Mouse (Mus musculus) forebrain, embryonic 11.5 days (tissue): ENCODE results near the gene P2rx4. TPM values are rescaled to one million over a fixed set of nuclear protein-coding genes. Genes with fewer than 3 reads are reported as not detected.

Experiments used
- ATAC-seq: fragments of 200-750 bp; cut with Nextera tagmentation; replicated peaks from 2 replicates; pipeline ENCODE4 v1.8.0; 2017; ENCODE audit warnings: moderate TSS enrichment; ENCODE audit not compliant: low FRiP score
- DNase-seq: peaks from one replicate; pipeline ENCODE4 v3.0.0-alpha.2; 2017; ENCODE audit warnings: low spot score
- H3K27ac ChIP-seq: fragments of 300-500 bp; sonication (generic); 2 replicates; pipeline ENCODE4 v1.5.1; 2014; ENCODE audit warnings: low read depth, low read length
- H3K27me3 ChIP-seq: fragments of 300-500 bp; sonication (generic); 2 replicates; pipeline ENCODE4 v1.6.1; 2014; ENCODE audit warnings: mild to moderate bottlenecking, low read length, mixed read lengths; ENCODE audit not compliant: control insufficient read depth, insufficient read depth
- H3K36me3 ChIP-seq: fragments of 300-500 bp; sonication (generic); 2 replicates; pipeline ENCODE4 v1.6.1; 2014; ENCODE audit warnings: mild to moderate bottlenecking, low read length, moderate library complexity, mixed read lengths; ENCODE audit not compliant: control insufficient read depth, insufficient read depth
- H3K4me1 ChIP-seq: fragments of 300-500 bp; sonication (generic); replicated peaks from 2 replicates; pipeline ENCODE4 v1.6.1; 2014; ENCODE audit warnings: low read length, mixed read lengths; ENCODE audit not compliant: control insufficient read depth, insufficient read depth
- H3K4me2 ChIP-seq: fragments of 300-500 bp; sonication (generic); 2 replicates; pipeline ENCODE4 v1.6.1; 2014; ENCODE audit warnings: low read depth, mild to moderate bottlenecking, low read length, moderate library complexity, mixed read lengths; ENCODE audit not compliant: severe bottlenecking
- H3K4me3 ChIP-seq: fragments of 300-500 bp; sonication (generic); 2 replicates; pipeline ENCODE4 v1.5.1; 2014; ENCODE audit warnings: low read depth, low read length
- H3K9ac ChIP-seq: fragments of 300-500 bp; sonication (generic); 2 replicates; pipeline ENCODE4 v1.6.1; 2014; ENCODE audit warnings: low read length
- H3K9me3 ChIP-seq: fragments of 300-500 bp; sonication (generic); 2 replicates; pipeline ENCODE4 v1.6.1; 2016; ENCODE audit warnings: low read length, mixed read lengths; ENCODE audit not compliant: control insufficient read depth
- WGBS: fragments of 180-500 bp; shearing (Covaris S2); extraction: QIAGEN DNeasy Blood & Tissue Kit; methylation state at CpG from one replicate; pipeline ENCODE4 v1.1.7; 2014; 5-methylcytosine and 5-hydroxymethylcytosine counted together
- polyA plus RNA-seq: library from polyadenylated mRNA; unstranded; fragments of >200 nt; fragmentation: Nextera tagmentation; extraction: Ambion mirVana; gene quantifications from 2 replicates; pipeline ENCODE4 v1.2.1, GENCODE M21; 2014

Gene P2rx4
- polyA plus RNA-seq, 1 experiment from 2014 or later, result 5.5 TPM

GRCm38 (mm10) chr5:122730776-122731175 lies 23.4 kb downstream of the P2rx4 start:
- no peak overlapping the region for H3K27ac ChIP-seq
- H3K36me3 ChIP-seq, result no peaks in the 10 kb centered on the region
- H3K4me3 ChIP-seq, result no peak overlapping the region
- no peaks in the 10 kb centered on the region for H3K9me3 ChIP-seq
- H3K4me2 ChIP-seq, result no peak overlapping the region
- 91% methylated on average over 10 of the region's 10 CpGs for WGBS
- DNase-seq (no peak), ATAC-seq (no peak)
- no peak overlapping the region for H3K9ac ChIP-seq
- no peaks in the 10 kb centered on the region for H3K4me1 ChIP-seq
- H3K27me3 ChIP-seq, result no peaks in the 10 kb centered on the region

- 70% methylated on average over 8 of the region's 8 CpGs for WGBS
- Histone ChIP-seq H3K27ac (no peak overlapping the region), H3K4me3 (no peak overlapping the region)
Observed at GRCm38 (mm10) chr5:122731321-122731720, 24.0 kb downstream of the P2rx4 start.

GRCm38 (mm10) chr5:122731991-122732673 lies 24.8 kb downstream of the P2rx4 start:
- no peak for ATAC-seq
- no peak for DNase-seq
- no peaks in the 10 kb centered on the region for H3K27me3 ChIP-seq
- H3K4me1 ChIP-seq, result no peaks in the 10 kb centered on the region
- H3K9me3 ChIP-seq, result no peaks in the 10 kb centered on the region
- no peak overlapping the region for H3K9ac ChIP-seq
- H3K4me3 ChIP-seq, result no peak overlapping the region
- 0 out of 2 replicates have a peak overlapping the region, but pooled peaks have one; percentile 34 for H3K27ac ChIP-seq
- H3K4me2 ChIP-seq, result no peak overlapping the region
- H3K36me3 ChIP-seq, result no peaks in the 10 kb centered on the region
- 74% methylated on average over 15 of the region's 15 CpGs for WGBS

More at GRCm38 (mm10) chr5:122731321-122731720, 24.0 kb downstream of the P2rx4 start:
- Histone ChIP-seq H3K4me1 (no peaks in the 10 kb centered on the region), H3K9me3 (no peaks in the 10 kb centered on the region), H3K36me3 (no peaks in the 10 kb centered on the region), H3K4me2 (no peak overlapping the region), H3K27me3 (no peaks in the 10 kb centered on the region), H3K9ac (no peak overlapping the region)
- ATAC-seq (no peak), DNase-seq (peak; percentile 76)

- no peak overlapping the region for H3K9ac ChIP-seq
- no peak overlapping the region for H3K4me2 ChIP-seq
- H3K27me3 ChIP-seq, result no peaks in the 10 kb centered on the region
- H3K4me3 ChIP-seq, result no peak overlapping the region
- 74% methylated on average over 17 of the region's 17 CpGs for WGBS
- H3K27ac ChIP-seq, result no peak overlapping the region
- DNase-seq (no peak), ATAC-seq (no peak)
- no peaks in the 10 kb centered on the region for H3K4me1 ChIP-seq
- no peaks in the 10 kb centered on the region for H3K9me3 ChIP-seq
- H3K36me3 ChIP-seq, result no peaks in the 10 kb centered on the region
Observed at GRCm38 (mm10) chr5:122733881-122734280, 26.5 kb downstream of the P2rx4 start.

- no peaks in the 10 kb centered on the region for H3K4me1 ChIP-seq
- no peaks in the 10 kb centered on the region for H3K9me3 ChIP-seq
- H3K27me3 ChIP-seq, result no peaks in the 10 kb centered on the region
- no peaks in the 10 kb centered on the region for H3K36me3 ChIP-seq
- H3K9ac ChIP-seq, result no peak overlapping the region
- H3K4me2 ChIP-seq, result no peak overlapping the region
- no peak for ATAC-seq
- DNase-seq, result no peak
- no peak overlapping the region for H3K4me3 ChIP-seq
- 95% methylated on average over 7 of the region's 7 CpGs for WGBS
- H3K27ac ChIP-seq, result no peak overlapping the region
Observed at GRCm38 (mm10) chr5:122735853-122736252, 28.5 kb downstream of the P2rx4 start.

GRCm38 (mm10) chr5:122736761-122737160 lies 29.4 kb downstream of the P2rx4 start:
- Histone ChIP-seq H3K4me2 (no peak overlapping the region), H3K9me3 (no peaks in the 10 kb centered on the region), H3K27me3 (no peaks in the 10 kb centered on the region), H3K4me3 (no peak overlapping the region), H3K36me3 (no peaks in the 10 kb centered on the region), H3K9ac (no peak overlapping the region), H3K27ac (no peak overlapping the region), H3K4me1 (no peaks in the 10 kb centered on the region)
- 92% methylated on average over 15 of the region's 15 CpGs for WGBS
- DNase-seq, result no peak
- ATAC-seq, result no peak

GRCm38 (mm10) chr5:122743880-122744422 lies 36.6 kb downstream of the P2rx4 start:
- no peak for DNase-seq
- Histone ChIP-seq H3K9ac (no peak overlapping the region), H3K36me3 (peaks cover 3% of the 10 kb centered on the region), H3K4me1 (no peaks in the 10 kb centered on the region), H3K4me2 (no peak overlapping the region), H3K27ac (no peak overlapping the region), H3K9me3 (no peaks in the 10 kb centered on the region), H3K27me3 (no peaks in the 10 kb centered on the region), H3K4me3 (no peak overlapping the region)
- WGBS, result 86% methylated on average over 13 of the region's 13 CpGs
- ATAC-seq, result no peak

- H3K4me3 ChIP-seq, result no peak overlapping the region
- DNase-seq (no peak), ATAC-seq (no peak)
- WGBS, result 87% methylated on average over 7 of the region's 7 CpGs
- H3K4me2 ChIP-seq, result no peak overlapping the region
- no peak overlapping the region for H3K9ac ChIP-seq
- H3K27me3 ChIP-seq, result no peaks in the 10 kb centered on the region
- H3K4me1 ChIP-seq, result no peaks in the 10 kb centered on the region
- H3K9me3 ChIP-seq, result no peaks in the 10 kb centered on the region
- no peak overlapping the region for H3K27ac ChIP-seq
- H3K36me3 ChIP-seq, result peaks cover 3% of the 10 kb centered on the region
Observed at GRCm38 (mm10) chr5:122747950-122748349, 40.6 kb downstream of the P2rx4 start.

- Histone ChIP-seq H3K4me3 (no peak overlapping the region), H3K4me1 (no peaks in the 10 kb centered on the region), H3K9me3 (no peaks in the 10 kb centered on the region), H3K27ac (no peak overlapping the region), H3K9ac (no peak overlapping the region), H3K27me3 (no peaks in the 10 kb centered on the region), H3K4me2 (no peak overlapping the region), H3K36me3 (no peaks in the 10 kb centered on the region; the same call in 1 of the 2 replicates)
- DNase-seq (no peak), ATAC-seq (no peak)
- 91% methylated on average over 16 of the region's 16 CpGs for WGBS
Observed at GRCm38 (mm10) chr5:122754477-122754876, 47.1 kb downstream of the P2rx4 start.
